Mouse (Mus musculus): ENCODE data around the gene Sft2d1.
"Not testable (repeated sequence)": the region's sequence is repeated elsewhere in the genome, so short reads cannot be mapped to it uniquely, and the experiment has no call there.

Gene Sft2d1

GRCm38 (mm10) chr17:8302772-8303438, 8.0 kb upstream of the Sft2d1 start:
- no peak for DNase-seq

GRCm38 (mm10) chr17:8303671-8304070, 7.2 kb upstream of the Sft2d1 start:
- no peak for DNase-seq

- no peak for DNase-seq
These were observed 5.1 kb upstream of the Sft2d1 start for GRCm38 (mm10) chr17:8305801-8306200.

- DNase-seq: no peak
These were observed 849 bp downstream of the Sft2d1 start for GRCm38 (mm10) chr17:8311751-8312150.

- no peak for DNase-seq
These were observed 3.1 kb downstream of the Sft2d1 start for GRCm38 (mm10) chr17:8313976-8314375.

GRCm38 (mm10) chr17:8316251-8316650, 5.3 kb downstream of the Sft2d1 start:
- DNase-seq: no peak

GRCm38 (mm10) chr17:8326877-8327276, 16.0 kb downstream of the Sft2d1 start:
- not testable (repeated sequence) for DNase-seq

- no peak for DNase-seq
These were observed 17.7 kb downstream of the Sft2d1 start for GRCm38 (mm10) chr17:8328511-8329174.

- no peak for DNase-seq
These were observed 19.7 kb downstream of the Sft2d1 start for GRCm38 (mm10) chr17:8330602-8331001.

GRCm38 (mm10) chr17:8337159-8337558, 26.3 kb downstream of the Sft2d1 start, which contains the start of gene Prr18:
Prr18 (plus strand) TSS chr17:8337459.
- not testable (repeated sequence) for DNase-seq

- no peak for DNase-seq
These were observed 28.9 kb downstream of the Sft2d1 start for GRCm38 (mm10) chr17:8339666-8340374.

- peak; percentile 38 for DNase-seq
These were observed 29.8 kb downstream of the Sft2d1 start for GRCm38 (mm10) chr17:8340407-8341359.

GRCm38 (mm10) chr17:8341360-8341963, 30.6 kb downstream of the Sft2d1 start:
- DNase-seq: peak; percentile 20

GRCm38 (mm10) chr17:8342706-8343105, 31.8 kb downstream of the Sft2d1 start:
- no peak for DNase-seq

GRCm38 (mm10) chr17:8343416-8343815, 32.5 kb downstream of the Sft2d1 start:
- no peak for DNase-seq

GRCm38 (mm10) chr17:8347765-8348285, 36.9 kb downstream of the Sft2d1 start:
- no peak for DNase-seq

GRCm38 (mm10) chr17:8348941-8349340, 38.0 kb downstream of the Sft2d1 start:
- no peak for DNase-seq

GRCm38 (mm10) chr17:8351088-8351487, 40.2 kb downstream of the Sft2d1 start:
- DNase-seq: no peak

GRCm38 (mm10) chr17:8355692-8356091, 44.8 kb downstream of the Sft2d1 start, which contains the start of gene T2:
T2 (plus strand) TSS chr17:8355992.
- DNase-seq: no peak

- DNase-seq: no peak
These were observed 46.6 kb downstream of the Sft2d1 start for GRCm38 (mm10) chr17:8357498-8357897.

- DNase-seq: no peak
These were observed 50.0 kb downstream of the Sft2d1 start for GRCm38 (mm10) chr17:8360876-8361275.
